ENCODE assay signal across 26 mouse cellular contexts in genomic region chrX:139799953-139800352, GRCm38 (mm10). TPM values are rescaled to one million over a fixed set of nuclear protein-coding genes. Genes with fewer than 3 reads are reported as not detected.
DNase-seq lines count a peak whose midpoint lies in the region; ATAC-seq and TF ChIP-seq lines count a peak whose summit lies in the region.
"Had no signal": no experiment of that assay in that cellular context is flagged by ENCODE, and none has a peak within 500 bp of the region (broad histone marks: within the 10 kb centered on the region; RNA-seq: fewer than 3 reads in every experiment).

No protein-coding gene starts in this region.

- no peak for TF ChIP-seq CTCF in kidney, adult 2 months (conservative IDR thresholded peaks at IDR 0.05; ENCODE audit: insufficient read depth, insufficient read length, low read depth, low read length)

- no peak for TF ChIP-seq POLR2A in kidney, adult 2 months (IDR thresholded peaks at IDR 0.05; ENCODE audit: low read depth, low read length)

- peak; percentile 54 for DNase-seq in kidney, adult 2 months
- DNase-seq in kidney, postnatal 4 days: no peak
- peak; percentile 18 to 61 for DNase-seq in kidney, postnatal 25 days
- DNase-seq in kidney, adult 18-20 months: no peak
- peak; percentile 68 for DNase-seq in yolk sac, embryonic 10.5 days (ENCODE audit: low spot score)
- DNase-seq: adrenal gland, adult 2 months; adrenal gland, postnatal 10 days; adrenal gland, postnatal 25 days; cerebellum, adult 11 months; cerebellum, adult 18-20 months; cerebellum, adult 8-10 months; cerebellum, adult 9-11 months; cerebellum, postnatal 14 days; cerebellum, postnatal 36 days; embryo, embryonic 11 days had no signal

- no peaks in the 10 kb centered on the region for H3K9me3 ChIP-seq in kidney, embryonic 14.5 days (ENCODE audit: control insufficient read depth, low read length)
- H3K9me3 ChIP-seq in kidney, embryonic 15.5 days (replicated peaks): no peaks in the 10 kb centered on the region
- no peaks in the 10 kb centered on the region for H3K9me3 ChIP-seq in hindbrain, embryonic 13.5 days
- H3K9me3 ChIP-seq: embryonic facial prominence, embryonic 13.5 days; embryonic facial prominence, embryonic 15.5 days; forebrain, embryonic 10.5 days; forebrain, embryonic 12.5 days had no signal

- peaks cover 10% of the 10 kb centered on the region; the same call in 1 of the 2 replicates for H3K4me1 ChIP-seq in kidney, adult 2 months (ENCODE audit: control insufficient read depth, insufficient read depth, low read length)
- no peaks in the 10 kb centered on the region for H3K4me1 ChIP-seq in kidney, embryonic 14.5 days (ENCODE audit: control insufficient read depth, insufficient read depth, low read length)
- no peaks in the 10 kb centered on the region for H3K4me1 ChIP-seq in kidney, embryonic 15.5 days
- H3K4me1 ChIP-seq in hindbrain, embryonic 13.5 days (replicated peaks): no peaks in the 10 kb centered on the region
- H3K4me1 ChIP-seq: embryonic facial prominence, embryonic 13.5 days; embryonic facial prominence, embryonic 15.5 days; forebrain, embryonic 10.5 days; forebrain, embryonic 12.5 days had no signal

- no peaks in the 10 kb centered on the region for H3K36me3 ChIP-seq in kidney, adult 2 months (ENCODE audit: control insufficient read depth, insufficient read depth, low read length)
- no peaks in the 10 kb centered on the region for H3K36me3 ChIP-seq in kidney, embryonic 14.5 days (ENCODE audit: control insufficient read depth, insufficient read depth, low read length)
- H3K36me3 ChIP-seq in kidney, embryonic 15.5 days: no peaks in the 10 kb centered on the region
- no peaks in the 10 kb centered on the region for H3K36me3 ChIP-seq in hindbrain, embryonic 13.5 days
- H3K36me3 ChIP-seq: embryonic facial prominence, embryonic 13.5 days; embryonic facial prominence, embryonic 15.5 days; forebrain, embryonic 10.5 days; forebrain, embryonic 12.5 days had no signal

- no peak overlapping the region for H3K9ac ChIP-seq in kidney, embryonic 14.5 days (ENCODE audit: low read depth, low read length)
- H3K9ac ChIP-seq in kidney, embryonic 15.5 days: no peak overlapping the region
- H3K9ac ChIP-seq in hindbrain, embryonic 13.5 days: no peak overlapping the region
- H3K9ac ChIP-seq: embryonic facial prominence, embryonic 13.5 days; embryonic facial prominence, embryonic 15.5 days; forebrain, embryonic 12.5 days had no signal

- H3K27ac ChIP-seq in kidney, adult 2 months (ENCODE audit: insufficient read depth, low read depth, low read length): 0 out of 2 replicates have a peak overlapping the region, but pooled peaks have one; percentile 43
- no peak overlapping the region for H3K27ac ChIP-seq in kidney, embryonic 14.5 days (ENCODE audit: low read depth, low read length)
- H3K27ac ChIP-seq in kidney, embryonic 15.5 days: no peak overlapping the region
- H3K27ac ChIP-seq in hindbrain, embryonic 13.5 days: no peak overlapping the region
- H3K27ac ChIP-seq: embryonic facial prominence, embryonic 13.5 days; embryonic facial prominence, embryonic 15.5 days; forebrain, embryonic 10.5 days; forebrain, embryonic 12.5 days had no signal

- no peaks in the 10 kb centered on the region for H3K27me3 ChIP-seq in kidney, adult 2 months (replicated peaks; ENCODE audit: control insufficient read depth, insufficient read depth, low read length)
- H3K27me3 ChIP-seq in kidney, embryonic 14.5 days (ENCODE audit: control insufficient read depth, insufficient read depth, low read length): no peaks in the 10 kb centered on the region
- peaks cover 51% of the 10 kb centered on the region for H3K27me3 ChIP-seq in kidney, embryonic 15.5 days
- no peaks in the 10 kb centered on the region for H3K27me3 ChIP-seq in hindbrain, embryonic 13.5 days
- H3K27me3 ChIP-seq: embryonic facial prominence, embryonic 15.5 days had no signal

- H3K4me3 ChIP-seq in kidney, adult 2 months (ENCODE audit: insufficient read depth, low read depth, low read length): no peak overlapping the region
- H3K4me3 ChIP-seq in kidney, embryonic 14.5 days (ENCODE audit: low read length): no peak overlapping the region
- H3K4me3 ChIP-seq in kidney, embryonic 15.5 days (replicated peaks): no peak overlapping the region
- H3K4me3 ChIP-seq in hindbrain, embryonic 13.5 days: no peak overlapping the region
- H3K4me3 ChIP-seq: embryonic facial prominence, embryonic 13.5 days; embryonic facial prominence, embryonic 15.5 days; erythroblast, embryonic 14.5 days; forebrain, embryonic 10.5 days; forebrain, embryonic 12.5 days had no signal

- no peak for ATAC-seq in kidney, embryonic 14.5 days (ENCODE audit: low FRiP score, low TSS enrichment)
- ATAC-seq in kidney, embryonic 15.5 days (replicated peaks; ENCODE audit: low FRiP score): peak; percentile 67
- ATAC-seq in hindbrain, embryonic 13.5 days (ENCODE audit: low FRiP score): no peak
- ATAC-seq: forebrain, embryonic 14.5 days had no signal

- H3K4me2 ChIP-seq in kidney, embryonic 14.5 days (replicated peaks; ENCODE audit: low read depth, low read length): no peak overlapping the region
- H3K4me2 ChIP-seq in kidney, embryonic 15.5 days: no peak overlapping the region
- H3K4me2 ChIP-seq in hindbrain, embryonic 13.5 days: no peak overlapping the region
- H3K4me2 ChIP-seq: embryonic facial prominence, embryonic 13.5 days; embryonic facial prominence, embryonic 15.5 days; forebrain, embryonic 12.5 days had no signal

- 71% methylated on average over 3 of the region's 3 CpGs for WGBS in kidney, adult 2 months
- 73% methylated on average over 3 of the region's 3 CpGs for WGBS in kidney, embryonic 14.5 days
- WGBS in kidney, embryonic 15.5 days: 84% methylated on average over 3 of the region's 3 CpGs
- WGBS in hindbrain, embryonic 13.5 days: 84% methylated on average over 3 of the region's 3 CpGs

RNA-seq across cellular contexts. Expression of gene Cldn2, which starts 0.7 kb away (rescaled TPM):
- polyA plus RNA-seq in kidney, adult 2 months (2012; rRNA removed): 203 and 226 TPM in 2 replicates
- polyA plus RNA-seq in kidney, embryonic 14.5 days (2014; fragmentation: Nextera tagmentation; extraction: Ambion mirVana): 5.0 and 5.2 TPM in 2 replicates
- 31.2 and 31.6 TPM in 2 replicates for polyA plus RNA-seq in kidney, embryonic 15.5 days (2015; fragmentation: Nextera tagmentation; extraction: Ambion mirVana)
- polyA plus RNA-seq in hindbrain, embryonic 13.5 days (2015; fragmentation: Nextera tagmentation; extraction: Ambion mirVana): 0.91 and 1.3 TPM in 2 replicates
- polyA plus RNA-seq: adrenal gland, adult 2 months; C2C12; embryonic facial prominence, embryonic 11.5 days; embryonic facial prominence, embryonic 13.5 days; erythroblast, embryonic 14.5 days had no signal

RNA-seq across cellular contexts. Expression of gene Ripply1, which starts 17.8 kb away (rescaled TPM):
- 0.09 and 0.12 TPM in 2 replicates for polyA plus RNA-seq in kidney, adult 2 months (2012; rRNA removed)
- polyA plus RNA-seq in kidney, embryonic 14.5 days (2014; fragmentation: Nextera tagmentation; extraction: Ambion mirVana): not detected in 2 replicates
- polyA plus RNA-seq in kidney, embryonic 15.5 days (2015; fragmentation: Nextera tagmentation; extraction: Ambion mirVana): 0.42 TPM in 1 of 2 replicates, not detected in the other
- polyA plus RNA-seq in hindbrain, embryonic 13.5 days (2015; fragmentation: Nextera tagmentation; extraction: Ambion mirVana): 0.25 TPM in 1 of 2 replicates, not detected in the other
- polyA plus RNA-seq: adrenal gland, adult 2 months; C2C12; embryonic facial prominence, embryonic 11.5 days; embryonic facial prominence, embryonic 13.5 days; erythroblast, embryonic 14.5 days; forebrain, embryonic 12.5 days; forebrain, embryonic 14.5 days had no signal

Comparison
In these comparisons a context has a peak if more than half of its experiments do, and no peak if none do; other contexts are left out.
1. DNase-seq: peak in kidney, adult 2 months (single experiment), kidney, postnatal 25 days (2 of 2) and yolk sac, embryonic 10.5 days (single experiment); none in kidney, postnatal 4 days (0 of 2) and kidney, adult 18-20 months (single experiment).